Mouse (Mus musculus) right cerebral cortex, postnatal 10 days (tissue): ENCODE results near the gene Hoxc10.

ENCODE experiments used
- DNase-seq, 2 experiments: peaks; one replicate each; pipeline ENCODE4 v3.0.0; 2021; ENCODE audit warnings: low spot score in 2 of 2

Hoxc10 gene

DNA sequence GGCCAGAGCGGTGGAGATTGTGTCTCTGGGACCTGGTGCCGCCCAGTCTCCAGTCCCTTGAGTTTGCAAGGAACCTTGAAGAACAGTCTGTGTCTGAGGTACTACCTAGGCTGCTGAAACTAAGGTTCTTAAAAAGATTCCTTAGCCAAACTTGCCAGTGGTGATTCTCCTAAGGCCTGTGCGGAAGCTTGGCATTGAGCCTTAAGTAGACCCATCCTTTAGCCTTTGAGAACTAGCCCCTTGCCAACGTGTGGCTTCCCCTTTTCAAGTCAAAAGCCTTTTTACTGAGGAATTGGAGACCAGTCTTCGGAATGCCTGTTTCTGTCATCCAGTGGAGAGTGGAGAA is 23.2 kb upstream of the Hoxc10 start:
- DNase-seq = no peak

DNA sequence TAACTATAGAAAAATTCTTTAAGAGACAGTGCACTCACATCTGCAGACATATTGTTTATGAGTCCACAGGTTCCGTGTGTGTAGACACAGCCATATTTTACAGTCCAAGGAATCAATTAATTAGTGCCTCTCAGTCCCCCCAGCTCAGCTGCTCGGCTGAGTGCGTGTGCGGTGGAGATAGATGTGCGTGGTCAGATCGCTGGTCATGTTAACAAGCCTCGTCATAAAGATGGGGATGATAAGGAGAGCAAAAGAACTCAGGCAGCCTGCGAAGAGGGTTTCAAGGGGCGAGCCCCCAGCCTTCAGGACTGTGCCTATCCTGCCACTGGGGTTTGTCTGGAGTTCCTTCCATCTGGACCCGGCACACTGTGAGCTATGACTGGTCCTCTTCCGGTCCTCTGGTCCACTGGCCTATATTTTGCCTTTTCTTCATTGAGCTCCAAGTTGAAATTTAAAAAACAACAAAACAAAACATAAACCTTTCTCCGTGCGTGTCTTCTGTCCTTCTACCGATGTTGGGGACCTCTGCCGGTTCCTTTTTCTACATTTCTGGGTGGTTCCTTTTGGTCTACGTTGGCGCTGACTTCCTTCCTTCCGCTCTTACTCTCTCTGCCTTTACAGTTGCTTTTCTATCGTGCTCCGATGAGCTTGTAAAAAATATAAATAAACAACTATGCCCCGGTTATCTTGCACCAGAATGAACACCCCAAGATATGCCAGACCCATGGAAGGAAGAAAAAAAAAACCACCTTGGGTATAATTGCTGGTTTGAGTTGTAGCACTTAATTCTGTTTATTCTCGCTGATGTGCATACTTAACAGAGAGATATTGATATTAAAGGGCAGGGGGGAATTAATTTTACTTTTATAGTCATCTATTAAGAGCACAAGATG is 21.2 kb upstream of the Hoxc10 start:
- no peak for DNase-seq

DNA sequence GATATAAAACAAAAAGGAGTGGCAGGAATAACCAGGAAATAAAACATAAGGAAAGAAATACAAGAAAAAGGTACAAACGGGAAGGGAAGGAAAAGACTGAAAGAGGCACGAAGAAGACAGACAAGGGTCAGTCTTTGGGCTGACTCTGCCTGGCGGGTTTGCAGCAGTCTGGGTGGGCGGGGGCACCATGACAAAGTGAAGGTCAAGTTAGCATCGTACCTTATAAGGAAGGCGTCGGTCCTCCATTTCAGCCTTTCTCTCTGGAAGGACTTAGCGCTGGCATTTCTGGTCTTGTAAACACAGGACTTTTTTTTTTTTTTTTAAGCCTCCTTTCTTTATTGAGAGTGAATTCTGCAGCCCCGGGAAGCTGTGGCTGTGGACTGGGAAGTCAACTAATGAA is 19.3 kb upstream of the Hoxc10 start:
- DNase-seq = no peak

DNA sequence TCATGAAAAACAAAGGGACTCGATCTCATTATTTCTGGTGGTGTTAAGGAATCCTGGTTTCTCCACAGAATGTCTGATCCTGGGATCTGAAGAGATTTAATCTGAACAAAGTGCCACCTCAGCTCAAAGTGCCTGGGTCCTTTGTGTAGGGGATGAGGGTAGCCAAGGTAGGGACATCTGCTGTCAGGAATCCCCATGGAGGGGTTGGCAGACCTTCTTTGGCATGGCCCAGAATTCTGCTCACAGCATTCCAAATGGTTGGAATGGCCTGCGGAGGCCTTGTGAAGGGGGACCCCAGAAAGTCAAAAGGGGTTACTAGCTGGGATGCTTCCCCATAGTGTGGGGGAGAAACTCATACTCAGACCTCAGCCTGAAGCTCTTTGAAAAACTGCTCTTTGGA is 17.8 kb upstream of the Hoxc10 start:
- DNase-seq = no peak

DNA sequence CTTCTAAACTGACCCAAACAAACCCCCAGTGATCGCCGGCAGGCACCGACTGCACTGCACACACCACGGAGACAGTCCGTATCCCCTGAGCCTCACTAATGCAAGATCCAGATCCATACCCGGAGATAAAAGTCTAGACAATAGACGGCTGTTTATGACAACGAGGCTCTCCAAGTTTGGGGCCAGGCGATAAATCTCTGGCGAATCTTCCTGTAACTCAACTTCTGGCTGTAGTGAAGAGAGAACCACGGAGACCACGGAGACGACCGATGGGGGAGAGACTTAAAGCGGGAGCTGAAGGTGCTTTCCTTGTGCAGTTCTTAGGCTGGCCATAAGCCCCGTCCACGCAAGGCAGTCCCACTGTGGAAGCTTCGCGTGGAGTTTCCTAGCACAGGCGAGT is 16.9 kb upstream of the Hoxc10 start:
- no peak for DNase-seq

DNA sequence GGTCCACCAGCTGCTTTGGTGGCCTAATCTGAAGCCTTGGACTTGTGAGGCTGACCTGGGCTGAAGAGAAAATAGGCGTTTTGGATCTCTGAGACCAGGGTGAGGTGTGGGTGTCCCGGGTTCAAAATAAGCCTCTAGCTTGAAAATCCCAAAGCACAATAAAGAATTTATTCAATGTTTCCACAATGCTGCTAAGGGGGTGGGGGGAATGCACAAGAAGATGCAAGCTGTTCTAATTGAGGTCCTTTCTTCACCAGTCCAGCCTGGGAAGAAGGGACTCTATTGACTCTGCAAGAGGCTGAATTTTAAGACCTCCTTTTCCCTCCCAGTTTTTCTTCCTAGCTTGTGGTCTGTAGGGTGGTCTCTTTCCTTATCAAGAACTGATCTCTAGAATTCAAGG is 15.7 kb upstream of the Hoxc10 start:
- no peak for DNase-seq

DNA sequence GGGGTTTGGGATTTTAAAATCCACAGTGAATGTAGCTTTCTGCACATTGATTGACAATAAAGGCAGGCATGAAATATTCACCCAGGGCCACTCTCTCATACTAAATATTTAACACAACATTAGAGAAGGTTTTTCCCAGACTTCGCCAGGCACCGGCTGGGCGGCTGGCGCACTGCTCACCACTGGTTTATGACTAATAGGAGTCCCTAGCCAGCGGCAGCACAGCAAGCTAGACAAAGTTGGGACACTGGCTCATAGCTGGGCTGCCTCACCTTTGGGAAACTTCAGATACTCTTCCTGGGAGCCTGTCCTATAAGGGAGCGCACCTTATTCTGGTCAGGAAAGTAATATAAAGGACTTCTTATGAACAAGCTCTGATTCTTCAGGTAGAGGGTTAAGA is 13.0 kb upstream of the Hoxc10 start:
- no peak for DNase-seq

DNA sequence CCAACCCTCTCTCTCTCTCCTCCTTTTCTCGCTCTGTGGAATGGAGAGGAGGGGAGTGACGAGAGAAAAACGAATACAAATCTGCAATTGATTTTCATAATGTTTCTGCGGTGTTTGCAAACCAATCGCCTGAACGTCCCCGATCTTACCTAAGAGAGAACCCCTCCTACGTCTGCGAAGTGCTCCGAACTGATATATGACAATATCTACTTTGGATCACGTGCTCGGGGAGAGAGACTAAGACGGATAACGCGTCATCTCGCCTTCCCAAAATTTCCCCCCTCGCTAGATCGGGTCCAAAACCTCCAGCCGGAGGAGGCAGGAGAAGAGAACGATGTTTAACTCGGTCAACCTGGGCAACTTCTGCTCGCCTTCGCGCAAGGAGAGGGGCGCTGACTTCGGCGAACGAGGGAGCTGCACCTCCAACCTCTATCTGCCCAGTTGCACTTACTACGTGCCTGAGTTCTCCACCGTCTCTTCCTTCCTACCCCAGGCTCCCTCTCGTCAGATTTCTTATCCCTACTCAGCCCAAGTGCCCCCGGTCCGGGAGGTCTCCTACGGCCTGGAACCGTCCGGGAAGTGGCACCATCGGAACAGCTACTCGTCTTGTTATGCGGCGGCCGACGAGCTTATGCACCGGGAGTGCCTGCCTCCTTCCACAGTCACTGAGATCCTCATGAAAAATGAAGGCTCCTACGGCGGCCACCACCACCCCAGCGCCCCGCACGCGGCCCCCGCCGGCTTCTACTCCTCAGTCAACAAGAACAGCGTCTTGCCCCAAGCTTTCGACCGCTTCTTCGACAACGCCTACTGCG is 12.2 kb upstream of the Hoxc10 start, which contains the start of gene Hoxc11:
Gene Hoxc11 (plus strand): TSS at position 236 of the 815 bp plus-strand sequence.
- no peak for DNase-seq

DNA sequence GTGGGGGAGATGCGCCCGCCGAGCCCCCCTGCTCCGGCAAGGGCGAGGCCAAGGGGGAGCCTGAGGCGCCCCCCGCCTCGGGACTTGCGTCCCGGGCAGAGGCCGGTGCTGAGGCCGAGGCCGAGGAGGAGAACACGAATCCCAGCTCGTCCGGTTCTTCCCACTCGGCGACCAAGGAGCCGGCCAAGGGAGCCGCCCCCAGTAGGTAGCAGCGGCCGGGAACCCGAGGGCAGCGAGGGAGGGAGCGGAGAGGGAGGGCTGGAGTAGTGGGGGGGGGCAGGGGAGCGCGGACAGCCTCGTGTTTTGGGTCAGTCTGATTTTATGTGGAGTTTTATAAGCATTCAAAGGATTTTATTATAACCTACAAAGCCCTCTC is 11.6 kb upstream of the Hoxc10 start:
- DNase-seq = no peak

DNA sequence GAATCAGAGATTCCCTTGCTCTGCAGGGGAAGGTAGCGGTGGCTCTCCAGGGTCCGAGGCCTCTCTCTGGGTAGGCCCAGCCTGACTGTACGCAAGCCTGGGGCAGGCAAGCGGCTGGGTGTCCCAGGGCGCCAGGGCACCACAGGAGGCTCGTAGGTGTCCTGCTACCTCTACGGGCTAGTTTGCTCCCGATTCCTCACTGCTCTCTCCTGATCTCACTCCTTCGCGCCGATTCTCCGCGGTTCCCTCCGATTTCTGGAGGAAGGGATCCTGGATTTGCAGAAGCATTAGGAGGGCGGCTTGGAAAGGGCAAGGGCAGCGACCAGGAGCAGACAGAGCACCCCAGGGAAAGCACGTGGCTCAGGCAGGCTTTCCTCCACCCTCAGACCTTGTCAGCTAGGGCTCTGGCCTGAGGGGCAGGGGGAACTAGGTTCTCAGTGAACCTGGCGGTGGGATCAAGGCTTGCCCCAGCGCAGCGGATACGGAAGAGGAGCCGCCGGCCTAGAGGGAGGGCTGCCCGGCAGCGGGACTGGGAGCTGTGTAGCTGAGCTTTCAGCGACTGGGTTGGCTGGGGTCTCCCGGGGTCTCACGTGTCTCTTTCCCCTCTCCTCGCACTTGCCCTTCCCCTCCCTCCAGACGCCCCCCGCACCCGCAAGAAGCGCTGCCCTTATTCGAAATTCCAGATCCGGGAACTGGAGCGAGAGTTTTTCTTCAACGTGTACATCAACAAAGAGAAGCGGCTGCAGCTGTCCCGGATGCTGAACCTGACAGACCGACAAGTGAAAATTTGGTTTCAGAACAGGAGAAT is 10.6 kb upstream of the Hoxc10 start:
- no peak for DNase-seq

DNA sequence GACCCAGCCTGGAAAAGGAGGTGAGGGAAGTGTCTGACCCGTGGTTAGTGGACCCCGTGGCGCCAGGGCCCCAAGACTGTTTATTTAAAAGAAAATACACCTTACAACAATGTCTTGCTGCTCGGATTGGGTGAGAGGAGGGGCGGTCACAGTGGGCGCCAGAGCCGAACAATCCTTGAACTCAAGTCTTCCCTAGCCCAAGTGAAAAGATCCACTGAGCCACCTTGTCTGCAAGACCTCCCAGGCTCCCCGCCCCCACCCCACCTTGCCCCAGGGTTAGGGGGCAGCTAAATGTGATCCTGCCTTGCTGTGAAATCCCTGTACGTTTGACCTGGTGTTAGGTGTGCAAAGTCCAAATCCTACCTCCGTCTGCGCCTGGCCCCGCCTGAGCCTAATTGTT is 9.7 kb upstream of the Hoxc10 start:
- no peak for DNase-seq

DNA sequence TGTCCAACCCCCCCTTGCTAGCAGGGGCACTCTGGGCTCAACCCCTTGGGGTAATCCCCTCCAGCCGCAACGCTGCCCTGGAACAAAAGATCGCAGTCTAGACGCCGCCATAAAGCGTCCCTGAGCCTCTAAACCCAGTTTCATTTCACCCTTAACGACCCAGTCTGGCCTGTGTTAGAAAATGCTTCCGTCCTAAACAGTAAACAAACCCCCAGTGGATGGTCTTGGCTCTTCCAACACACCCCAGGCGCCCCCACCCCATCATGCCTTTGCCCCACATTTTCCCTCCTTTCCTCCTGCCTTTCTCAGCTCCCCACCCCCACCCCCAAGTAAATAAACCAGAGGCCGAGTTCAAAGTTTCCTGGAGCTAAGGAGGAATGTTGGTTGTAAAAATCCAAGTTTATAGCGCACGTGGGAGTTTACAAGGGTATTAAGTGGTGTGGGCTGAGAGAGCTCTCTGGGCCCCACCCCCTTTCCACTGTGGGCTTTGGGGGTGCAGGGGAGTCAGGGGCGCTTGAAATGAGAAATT is 6.9 kb upstream of the Hoxc10 start:
- no peak for DNase-seq

DNA sequence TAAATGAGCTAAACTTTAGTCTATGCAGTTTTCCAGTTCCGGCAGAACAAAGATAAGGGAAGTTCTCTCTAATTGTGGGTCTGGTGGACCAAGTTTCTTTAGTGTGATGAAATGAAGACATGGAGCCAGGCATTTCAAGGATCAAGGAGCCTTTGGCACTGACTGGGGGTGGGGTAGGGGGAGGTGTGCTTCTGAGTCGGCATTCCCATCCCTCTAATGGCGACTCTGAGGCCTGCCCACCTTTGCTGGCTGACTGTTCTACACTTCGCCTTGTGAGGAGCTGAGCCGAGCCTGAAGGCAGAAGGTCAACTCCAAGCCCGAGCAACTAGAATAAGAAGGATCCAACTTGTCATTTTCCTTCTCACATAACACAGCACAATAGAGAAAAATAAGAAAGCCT is 4.9 kb upstream of the Hoxc10 start:
- no peak for DNase-seq

DNA sequence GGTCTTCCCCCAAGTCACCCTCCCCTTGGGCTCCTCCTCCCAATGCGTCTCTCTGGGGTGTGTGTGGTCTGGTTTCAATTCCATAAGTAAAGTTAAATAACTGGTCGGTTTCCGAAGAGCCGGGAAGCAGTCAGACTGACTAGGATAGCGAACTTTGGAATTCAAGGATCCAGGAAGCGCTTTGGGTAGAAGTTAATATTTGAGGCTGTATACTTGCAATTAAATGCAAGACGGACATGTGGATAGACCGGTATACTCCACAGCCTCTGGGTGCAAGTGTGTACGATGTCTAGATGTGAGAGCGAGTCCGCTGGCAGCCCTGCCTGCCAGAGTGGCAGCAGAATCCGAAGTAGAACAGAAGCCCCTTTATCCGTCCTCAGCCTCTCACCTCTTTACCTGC is 4.1 kb upstream of the Hoxc10 start:
- no peak for DNase-seq

DNA sequence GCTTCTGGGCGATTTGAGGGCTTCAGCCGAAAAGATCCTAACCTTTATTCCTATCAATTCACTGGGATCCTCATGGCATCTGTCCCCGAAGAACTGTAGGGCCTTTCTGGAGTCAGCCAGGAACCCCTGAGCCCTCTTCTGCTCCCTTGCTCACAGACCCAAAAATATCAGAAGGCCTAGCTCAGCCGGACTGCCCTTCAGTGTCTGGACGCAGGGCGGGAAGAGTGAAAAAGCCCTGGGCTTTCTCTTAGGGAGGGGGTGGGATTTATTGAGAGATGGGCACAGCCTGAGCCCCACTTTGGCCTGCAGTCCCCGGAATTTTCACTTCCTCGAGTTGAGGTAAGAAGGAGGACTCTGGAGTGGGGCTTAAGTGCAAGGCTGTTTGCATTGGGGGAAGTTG is 3.3 kb upstream of the Hoxc10 start:
- no peak for DNase-seq

DNA sequence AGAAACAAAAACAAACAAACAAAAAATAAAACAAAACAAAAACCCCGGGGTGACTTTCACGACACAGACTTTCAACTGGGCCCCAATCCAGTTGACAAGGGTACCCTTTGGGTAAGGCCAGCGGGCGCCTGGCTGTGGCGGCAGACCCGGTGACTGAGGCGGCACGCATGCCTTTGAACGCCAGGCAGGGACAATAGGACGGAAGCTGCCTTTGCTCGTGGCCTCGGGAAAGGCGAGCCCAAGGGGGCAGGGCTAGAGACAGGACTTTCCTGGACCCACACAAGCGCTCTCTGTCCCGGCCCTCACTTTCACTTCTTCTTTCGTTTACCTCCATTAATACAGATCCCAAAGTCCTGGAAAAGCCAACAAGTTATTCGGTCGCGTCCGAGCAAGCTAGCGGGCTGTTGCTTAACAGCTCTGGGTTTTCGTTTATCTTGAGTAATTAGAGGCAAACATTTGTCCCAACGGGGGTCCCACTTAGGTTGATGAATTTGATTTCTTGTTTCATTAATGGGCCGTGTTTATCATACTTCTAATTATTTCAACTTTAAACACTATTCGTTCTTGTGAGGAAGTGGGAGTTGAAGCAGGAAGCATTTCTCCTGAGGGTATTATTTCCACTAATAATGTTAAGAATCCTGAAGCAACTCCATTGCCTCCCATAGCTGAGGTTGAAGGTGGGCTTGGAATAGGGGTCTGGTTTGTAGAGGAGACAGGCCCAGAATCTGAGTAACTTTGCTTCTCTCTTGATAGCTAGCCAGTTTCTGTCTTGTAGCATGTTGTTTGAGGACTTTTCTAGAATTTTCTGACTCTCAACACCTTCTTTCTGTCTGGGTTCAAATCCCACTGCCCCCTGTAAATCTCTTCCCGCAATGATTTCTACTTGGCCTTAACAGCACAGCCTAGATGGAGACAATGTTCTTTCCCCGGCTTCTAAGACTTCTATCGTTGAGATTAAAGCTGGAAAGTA is 2.6 kb upstream of the Hoxc10 start:
- no peak for DNase-seq

DNA sequence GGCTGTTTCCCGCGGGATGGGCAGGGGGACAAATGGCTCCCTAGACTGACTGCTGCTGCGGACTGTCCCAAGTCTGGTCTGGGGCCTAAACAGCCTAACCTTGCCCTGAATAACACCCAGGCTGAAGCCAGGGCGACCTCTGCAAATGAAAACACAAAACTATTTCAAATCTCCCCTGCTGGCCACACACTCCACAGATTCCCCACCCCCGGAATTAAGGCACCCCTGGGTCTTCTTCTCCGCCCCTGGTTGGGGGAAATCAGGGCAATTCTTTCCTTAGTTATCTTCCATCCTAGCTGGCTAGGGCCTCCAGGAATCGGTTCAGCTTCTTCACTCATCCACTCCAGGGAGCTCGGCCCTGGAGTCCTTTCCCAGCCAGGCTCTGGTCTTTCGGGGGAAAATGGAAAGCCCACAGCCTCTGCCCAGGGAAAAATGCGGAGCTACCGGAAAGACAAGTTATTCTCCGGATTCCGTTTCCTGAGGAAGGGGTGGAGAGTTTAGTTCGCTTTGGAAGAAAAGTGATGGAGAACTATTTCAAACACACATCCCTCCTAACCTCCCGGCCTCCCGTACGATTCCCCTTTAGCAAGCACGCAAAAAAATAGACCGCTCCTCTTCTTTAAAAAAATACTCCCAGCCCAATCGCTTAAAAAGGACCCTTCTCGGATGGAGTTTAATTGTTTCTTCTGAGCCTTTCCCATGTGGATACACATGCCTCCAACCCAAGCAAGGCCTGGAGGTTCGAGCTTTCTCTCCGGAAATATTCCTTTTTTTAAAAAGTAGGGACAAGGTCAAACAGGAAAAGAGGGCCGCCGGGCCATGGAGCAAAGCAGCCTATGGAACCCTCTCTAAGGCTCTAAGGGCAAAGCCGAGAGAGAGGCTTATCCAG is 1.3 kb upstream of the Hoxc10 start:
- DNase-seq = no peak

DNA sequence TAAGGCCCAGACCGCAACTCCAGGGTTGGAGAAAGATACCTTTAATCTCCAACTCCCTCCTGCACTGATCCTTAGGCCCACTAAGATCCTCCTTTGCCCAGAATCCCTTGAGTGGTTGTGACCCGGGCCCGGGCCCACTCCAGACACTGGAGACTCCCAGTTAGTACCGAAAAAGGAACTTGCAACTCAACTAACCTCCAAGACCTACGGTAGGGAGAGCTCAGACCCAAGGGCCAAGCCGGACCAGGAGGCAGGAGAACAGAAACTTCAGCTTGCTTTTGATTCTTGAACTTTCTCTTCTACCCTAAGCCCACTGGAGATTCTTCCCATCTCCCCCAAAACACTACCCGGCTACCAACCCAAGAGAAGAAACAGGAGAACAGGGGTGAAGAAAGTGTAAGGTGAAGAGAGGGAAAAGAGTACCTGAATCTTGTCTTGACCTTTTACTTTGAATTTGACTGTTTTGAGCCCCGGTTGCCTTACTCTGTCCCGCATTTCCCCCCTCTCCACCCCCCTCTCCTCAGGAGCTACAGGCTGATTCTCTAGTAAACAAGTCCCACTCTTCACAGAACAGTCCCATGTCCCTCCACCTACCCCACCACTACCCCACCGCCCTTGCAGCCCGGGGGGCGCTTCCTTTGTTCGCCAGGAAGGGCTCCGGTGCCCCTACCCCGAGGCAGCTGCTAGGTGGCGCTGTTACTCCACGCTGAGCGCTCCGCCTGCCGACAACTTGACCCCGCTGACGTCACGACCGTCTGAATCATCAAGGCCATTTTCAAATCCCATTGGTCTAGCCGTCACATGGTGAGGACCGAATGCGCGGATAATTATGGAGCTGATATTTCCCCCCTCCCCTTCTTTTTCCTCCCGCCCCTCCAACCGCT is 462 bp upstream of the Hoxc10 start:
- no peak for DNase-seq

DNA sequence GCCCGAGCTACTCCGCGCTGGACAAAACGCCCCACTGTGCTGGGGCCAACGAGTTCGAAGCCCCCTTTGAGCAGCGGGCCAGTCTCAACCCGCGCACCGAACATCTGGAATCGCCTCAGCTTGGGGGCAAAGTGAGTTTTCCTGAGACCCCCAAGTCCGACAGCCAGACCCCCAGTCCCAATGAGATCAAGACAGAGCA is 615 bp downstream of the Hoxc10 start, which contains the start of gene Hoxc5:
Gene Hoxc5 (plus strand): TSS at position 132 of the 199 bp plus-strand sequence.
- DNase-seq = no peak
